Mouse (Mus musculus) intestine, embryonic 15.5 days (tissue): ENCODE results near the gene Dnah1. TPM values are rescaled to one million over a fixed set of nuclear protein-coding genes. Genes with fewer than 3 reads are reported as not detected.

ENCODE experiments used
- ATAC-seq: fragments of 200-750 bp; cut with Nextera tagmentation; 2 replicates; pipeline ENCODE4 v1.8.0; 2017; ENCODE audit warnings: moderate TSS enrichment, moderate library complexity
- H3K27ac ChIP-seq: fragments of 300-500 bp; sonication (generic); 2 replicates; pipeline ENCODE4 v1.5.1; 2015; ENCODE audit warnings: mild to moderate bottlenecking, inconsistent platforms
- H3K27me3 ChIP-seq: fragments of 300-500 bp; sonication (generic); replicated peaks from 2 replicates; pipeline ENCODE4 v1.6.1; 2015; ENCODE audit warnings: inconsistent platforms
- H3K36me3 ChIP-seq: fragments of 300-500 bp; sonication (generic); 2 replicates; pipeline ENCODE4 v1.6.1; 2015; ENCODE audit warnings: inconsistent platforms
- H3K4me1 ChIP-seq: fragments of 300-500 bp; sonication (generic); replicated peaks from 2 replicates; pipeline ENCODE4 v1.6.1; 2015; ENCODE audit warnings: inconsistent platforms
- H3K4me2 ChIP-seq: fragments of 300-500 bp; sonication (generic); replicated peaks from 2 replicates; pipeline ENCODE4 v1.6.1; 2015; ENCODE audit warnings: mild to moderate bottlenecking, inconsistent platforms
- H3K4me3 ChIP-seq: fragments of 300-500 bp; sonication (generic); replicated peaks from 2 replicates; pipeline ENCODE4 v1.5.1; 2015; ENCODE audit warnings: inconsistent platforms
- H3K9ac ChIP-seq: fragments of 300-500 bp; sonication (generic); 2 replicates; pipeline ENCODE4 v1.6.1; 2015; ENCODE audit warnings: inconsistent platforms
- H3K9me3 ChIP-seq: fragments of 300-500 bp; sonication (generic); 2 replicates; pipeline ENCODE4 v1.6.1; 2016; ENCODE audit warnings: inconsistent platforms
- WGBS: fragments of 180-500 bp; shearing (Covaris S2); methylation state at CpG from one replicate; pipeline ENCODE4 v1.1.7; 2015; 5-methylcytosine and 5-hydroxymethylcytosine counted together
- polyA plus RNA-seq: library from polyadenylated mRNA; unstranded; fragments of >200 nt; fragmentation: Nextera tagmentation; extraction: Ambion mirVana; gene quantifications from 2 replicates; pipeline ENCODE4 v1.2.1, GENCODE M21; 2015

The Dnah1 gene
- 3.6 and 3.7 TPM in 2 replicates for polyA plus RNA-seq

GRCm38 (mm10) chr14:31323849-31324792 is at the start of gene Dnah1:
TSS of gene Dnah1 (minus strand) at chr14:31323896.
- ATAC-seq, result peak; percentile 74
- Histone ChIP-seq H3K4me1 (no peaks in the 10 kb centered on the region), H3K27me3 (no peaks in the 10 kb centered on the region), H3K4me2 (peak within 1 kb of the TSS; percentile 73), H3K36me3 (no peaks in the 10 kb centered on the region), H3K9ac (peak within 1 kb of the TSS; percentile 19; the same call in 1 of the 2 replicates), H3K9me3 (no peaks in the 10 kb centered on the region), H3K27ac (no peak within 1 kb of the TSS), H3K4me3 (peak within 1 kb of the TSS; percentile 31)
- WGBS, result 28% methylated on average over 28 of the region's 28 CpGs

GRCm38 (mm10) chr14:31369377-31369776 is 45.7 kb upstream of the Dnah1 start:
- Histone ChIP-seq H3K4me1 (no peaks in the 10 kb centered on the region), H3K4me3 (no peak overlapping the region), H3K36me3 (peaks cover 20% of the 10 kb centered on the region), H3K27me3 (no peaks in the 10 kb centered on the region), H3K9ac (no peak overlapping the region), H3K27ac (no peak overlapping the region), H3K4me2 (no peak overlapping the region), H3K9me3 (no peaks in the 10 kb centered on the region)
- no peak for ATAC-seq
- 92% methylated on average over 3 of the region's 3 CpGs for WGBS

- H3K4me3 ChIP-seq, result no peak overlapping the region
- H3K9ac ChIP-seq, result no peak overlapping the region
- 91% methylated on average over 7 of the region's 7 CpGs for WGBS
- no peaks in the 10 kb centered on the region for H3K27me3 ChIP-seq
- no peaks in the 10 kb centered on the region for H3K9me3 ChIP-seq
- ATAC-seq, result no peak
- no peak overlapping the region for H3K27ac ChIP-seq
- peaks cover 16% of the 10 kb centered on the region for H3K36me3 ChIP-seq
- H3K4me1 ChIP-seq, result no peaks in the 10 kb centered on the region
- H3K4me2 ChIP-seq, result no peak overlapping the region
Measured at GRCm38 (mm10) chr14:31367951-31368350, 44.3 kb upstream of the Dnah1 start.

- no peak for ATAC-seq
- Histone ChIP-seq H3K27ac (no peak overlapping the region), H3K9me3 (no peaks in the 10 kb centered on the region), H3K27me3 (no peaks in the 10 kb centered on the region), H3K4me3 (no peak overlapping the region), H3K9ac (no peak overlapping the region), H3K4me2 (no peak overlapping the region), H3K4me1 (no peaks in the 10 kb centered on the region), H3K36me3 (peaks cover 14% of the 10 kb centered on the region)
Measured at GRCm38 (mm10) chr14:31365350-31365749, 41.7 kb upstream of the Dnah1 start.

GRCm38 (mm10) chr14:31364589-31364988 is 40.9 kb upstream of the Dnah1 start:
- no peaks in the 10 kb centered on the region for H3K9me3 ChIP-seq
- no peak overlapping the region for H3K4me3 ChIP-seq
- H3K9ac ChIP-seq, result no peak overlapping the region
- ATAC-seq, result no peak
- peaks cover 14% of the 10 kb centered on the region for H3K36me3 ChIP-seq
- H3K4me2 ChIP-seq, result no peak overlapping the region
- no peaks in the 10 kb centered on the region for H3K4me1 ChIP-seq
- H3K27me3 ChIP-seq, result no peaks in the 10 kb centered on the region
- WGBS, result 92% methylated on average over 4 of the region's 4 CpGs
- H3K27ac ChIP-seq, result no peak overlapping the region

GRCm38 (mm10) chr14:31362236-31362635 is 38.5 kb upstream of the Dnah1 start:
- ATAC-seq, result no peak
- H3K4me2 ChIP-seq, result no peak overlapping the region
- H3K27ac ChIP-seq, result no peak overlapping the region
- 91% methylated on average over 2 of the region's 2 CpGs for WGBS
- H3K9ac ChIP-seq, result no peak overlapping the region
- H3K4me3 ChIP-seq, result no peak overlapping the region
- H3K27me3 ChIP-seq, result no peaks in the 10 kb centered on the region
- no peaks in the 10 kb centered on the region for H3K9me3 ChIP-seq
- H3K36me3 ChIP-seq, result peaks cover 14% of the 10 kb centered on the region
- no peaks in the 10 kb centered on the region for H3K4me1 ChIP-seq

- Histone ChIP-seq H3K9me3 (no peaks in the 10 kb centered on the region), H3K36me3 (peaks cover 9% of the 10 kb centered on the region; the same call in 1 of the 2 replicates), H3K4me1 (no peaks in the 10 kb centered on the region), H3K4me3 (no peak overlapping the region), H3K4me2 (no peak overlapping the region), H3K27me3 (no peaks in the 10 kb centered on the region), H3K9ac (no peak overlapping the region), H3K27ac (no peak overlapping the region)
- 82% methylated on average over 1 of the region's 1 CpGs for WGBS
- ATAC-seq, result no peak
Measured at GRCm38 (mm10) chr14:31345367-31345766, 21.7 kb upstream of the Dnah1 start.

- no peak overlapping the region for H3K9ac ChIP-seq
- no peak overlapping the region for H3K27ac ChIP-seq
- 85% methylated on average over 8 of the region's 8 CpGs for WGBS
- no peaks in the 10 kb centered on the region for H3K27me3 ChIP-seq
- ATAC-seq, result no peak
- H3K4me1 ChIP-seq, result 0 out of 2 replicates have a peak, but pooled peaks cover 2% of the 10 kb centered on the region
- no peaks in the 10 kb centered on the region for H3K9me3 ChIP-seq
- H3K4me2 ChIP-seq, result no peak overlapping the region
- no peak overlapping the region for H3K4me3 ChIP-seq
- peaks cover 4% of the 10 kb centered on the region; the same call in 1 of the 2 replicates for H3K36me3 ChIP-seq
Measured at GRCm38 (mm10) chr14:31343241-31343640, 19.5 kb upstream of the Dnah1 start.

- H3K36me3 ChIP-seq, result no peaks in the 10 kb centered on the region
- 0 out of 2 replicates have a peak, but pooled peaks cover 5% of the 10 kb centered on the region for H3K4me1 ChIP-seq
- H3K4me2 ChIP-seq, result peak overlapping the region; percentile 70
- ATAC-seq, result no peak
- peak overlapping the region; percentile 95 for H3K4me3 ChIP-seq
- no peak overlapping the region for H3K27ac ChIP-seq
- no peaks in the 10 kb centered on the region for H3K9me3 ChIP-seq
- no peak overlapping the region for H3K9ac ChIP-seq
- no peaks in the 10 kb centered on the region for H3K27me3 ChIP-seq
Measured at GRCm38 (mm10) chr14:31337947-31338346, 14.3 kb upstream of the Dnah1 start.

GRCm38 (mm10) chr14:31337406-31337805 is 13.7 kb upstream of the Dnah1 start:
- peak overlapping the region; percentile 70 for H3K4me2 ChIP-seq
- ATAC-seq, result no peak
- H3K27ac ChIP-seq, result no peak overlapping the region
- H3K9me3 ChIP-seq, result no peaks in the 10 kb centered on the region
- 26% methylated on average over 7 of the region's 7 CpGs for WGBS
- H3K4me3 ChIP-seq, result peak overlapping the region; percentile 95
- peak overlapping the region; percentile 95 for H3K9ac ChIP-seq
- no peaks in the 10 kb centered on the region for H3K27me3 ChIP-seq
- H3K4me1 ChIP-seq, result 0 out of 2 replicates have a peak, but pooled peaks cover 5% of the 10 kb centered on the region
- H3K36me3 ChIP-seq, result no peaks in the 10 kb centered on the region

- ATAC-seq, result peak; percentile 98
- WGBS, result under 1% methylated on average over 78 of the region's 78 CpGs
- Histone ChIP-seq H3K27ac (peak within 1 kb of the TSS; percentile 97), H3K4me1 (0 out of 2 replicates have a peak, but pooled peaks cover 5% of the 10 kb centered on the region), H3K9me3 (no peaks in the 10 kb centered on the region), H3K4me2 (peak within 1 kb of the TSS; percentile 70), H3K4me3 (peak within 1 kb of the TSS; percentile 95), H3K36me3 (no peaks in the 10 kb centered on the region), H3K9ac (peak within 1 kb of the TSS; percentile 95), H3K27me3 (no peaks in the 10 kb centered on the region)
Measured at GRCm38 (mm10) chr14:31336369-31337155, 12.9 kb upstream of the Dnah1 start, which contains the start of gene Capn7. TSS of gene Capn7 (plus strand) at chr14:31336638.

GRCm38 (mm10) chr14:31335765-31336164 is 12.1 kb upstream of the Dnah1 start:
- Histone ChIP-seq H3K9ac (no peak overlapping the region), H3K36me3 (no peaks in the 10 kb centered on the region), H3K4me2 (peak overlapping the region; percentile 70), H3K9me3 (no peaks in the 10 kb centered on the region), H3K27me3 (no peaks in the 10 kb centered on the region), H3K27ac (no peak overlapping the region), H3K4me1 (0 out of 2 replicates have a peak, but pooled peaks cover 5% of the 10 kb centered on the region), H3K4me3 (peak overlapping the region; percentile 95)
- no peak for ATAC-seq
- 53% methylated on average over 3 of the region's 3 CpGs for WGBS
